Mouse (Mus musculus): Measurements from ENCODE around the gene 1110017D15Rik. TPM values are rescaled to one million over a fixed set of nuclear protein-coding genes. Genes with fewer than 3 reads are reported as not detected.

The 1110017D15Rik gene
- polyA plus RNA-seq, 1 experiment from 2014 or later, result 3.7 TPM

DNA sequence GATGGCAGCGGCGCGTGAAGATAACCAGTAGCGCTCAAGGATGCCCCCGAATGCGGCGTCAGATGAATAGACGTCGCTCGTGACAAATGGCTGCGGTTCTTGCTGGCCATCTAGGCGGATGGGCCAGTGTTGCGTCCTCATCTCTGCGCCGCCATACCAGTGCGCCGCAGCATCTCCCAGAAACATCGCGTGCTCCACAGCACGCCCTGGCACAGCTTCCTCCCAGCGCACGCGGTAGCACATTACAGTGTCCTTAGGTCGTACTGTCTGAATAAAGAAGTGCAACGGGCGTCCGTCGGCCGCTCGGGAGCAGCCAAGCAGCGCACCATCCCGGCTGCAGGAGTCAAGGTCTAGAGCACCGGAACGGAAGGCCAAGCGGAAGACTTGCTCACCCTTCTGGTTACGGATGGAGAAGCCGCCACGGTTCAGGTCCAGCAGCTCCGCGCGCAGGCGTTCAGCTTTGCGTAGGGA, 18.2 kb downstream of the 1110017D15Rik start:
- 4% methylated on average over 43 of the region's 43 CpGs for WGBS
- no peak for ATAC-seq (ENCODE audit: insufficient number of reproducible peaks, insufficient read depth, low FRiP score, low TSS enrichment)
- peak overlapping the region; percentile 31 for H3K4me3 ChIP-seq
- peaks cover 71% of the 10 kb centered on the region for H3K27me3 ChIP-seq
- peak overlapping the region; percentile 57 for H3K4me2 ChIP-seq (replicated peaks)
- peaks cover 34% of the 10 kb centered on the region for H3K4me1 ChIP-seq
- no peak overlapping the region for H3K27ac ChIP-seq
- no peak overlapping the region for H3K9ac ChIP-seq
- H3K9me3 ChIP-seq, result no peaks in the 10 kb centered on the region
- no peaks in the 10 kb centered on the region for H3K36me3 ChIP-seq

DNA sequence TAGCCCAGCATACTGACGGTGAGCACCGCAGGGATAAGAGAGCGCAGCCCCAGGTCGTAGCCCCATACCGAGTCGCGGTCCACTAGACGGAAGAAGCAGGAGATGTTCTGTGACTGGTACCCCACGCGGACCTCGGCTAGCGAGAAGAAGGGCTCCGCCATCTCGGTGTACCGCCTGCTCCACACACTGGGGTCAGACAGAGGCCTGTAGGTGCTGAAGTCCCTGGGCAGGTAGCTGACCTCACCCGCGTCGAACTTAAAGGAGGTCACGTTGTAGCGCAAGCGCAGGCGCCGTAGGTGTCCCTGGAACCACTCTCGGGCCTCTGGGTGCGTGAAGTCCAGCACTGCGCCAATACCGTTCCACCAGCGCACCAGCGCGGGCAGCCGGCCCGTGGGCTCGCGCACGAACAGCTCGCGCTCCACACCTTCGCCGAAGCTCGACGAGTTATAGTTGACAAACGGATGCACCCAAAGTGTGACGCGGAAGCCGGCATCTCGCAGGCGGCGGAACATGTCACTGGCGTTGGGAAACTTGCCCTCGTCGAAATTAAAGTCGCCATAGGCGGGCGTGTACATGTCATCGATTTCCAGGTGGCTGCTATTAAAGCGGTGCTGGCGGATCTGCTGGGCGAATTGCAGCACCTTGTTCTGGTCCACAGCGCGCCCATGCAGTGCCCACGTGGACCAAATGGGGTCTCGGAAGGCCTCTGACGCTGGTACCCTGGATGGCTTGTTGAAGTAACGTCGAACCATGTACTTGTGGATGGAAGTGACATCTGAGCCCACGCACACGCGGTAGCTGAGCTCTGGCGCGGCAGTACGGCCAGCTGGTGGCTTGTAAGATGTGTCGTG, 18.9 kb downstream of the 1110017D15Rik start:
- peak overlapping the region; percentile 31 for H3K4me3 ChIP-seq
- H3K9ac ChIP-seq, result no peak overlapping the region; the same call in 1 of the 2 replicates
- no peaks in the 10 kb centered on the region for H3K36me3 ChIP-seq
- H3K4me2 ChIP-seq (replicated peaks), result peak overlapping the region; percentile 57
- H3K9me3 ChIP-seq, result no peaks in the 10 kb centered on the region
- 5% methylated on average over 72 of the region's 72 CpGs for WGBS
- peaks cover 34% of the 10 kb centered on the region for H3K4me1 ChIP-seq
- no peak overlapping the region for H3K27ac ChIP-seq
- no peak for ATAC-seq (ENCODE audit: insufficient number of reproducible peaks, insufficient read depth, low FRiP score, low TSS enrichment)
- peaks cover 71% of the 10 kb centered on the region for H3K27me3 ChIP-seq

DNA sequence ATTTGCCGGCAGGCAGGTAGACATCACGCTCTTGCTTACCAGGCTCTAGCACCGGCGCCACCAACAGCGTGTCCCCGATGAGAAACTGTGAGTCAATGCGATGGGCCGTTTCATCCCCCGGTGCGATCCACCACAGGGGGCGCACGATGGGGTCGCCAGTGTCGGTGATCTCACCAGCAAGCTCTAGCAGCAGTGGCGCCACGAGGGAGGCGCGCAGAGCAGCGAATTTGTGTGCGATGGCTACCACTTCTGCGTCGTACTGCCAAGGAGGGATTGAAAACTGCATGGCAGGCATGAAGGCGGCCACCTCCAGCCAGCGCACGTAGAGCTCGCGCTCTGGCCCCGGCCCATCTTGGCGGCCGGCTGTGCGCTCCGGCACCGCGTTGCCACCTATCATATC, 19.6 kb downstream of the 1110017D15Rik start:
- ATAC-seq (ENCODE audit: insufficient number of reproducible peaks, insufficient read depth, low FRiP score, low TSS enrichment), result no peak
- Histone ChIP-seq H3K36me3 (no peaks in the 10 kb centered on the region), H3K4me1 (peaks cover 33% of the 10 kb centered on the region), H3K9ac (no peak overlapping the region; the same call in 1 of the 2 replicates), H3K9me3 (no peaks in the 10 kb centered on the region), H3K27me3 (peaks cover 71% of the 10 kb centered on the region), H3K4me3 (peak overlapping the region; percentile 31), H3K27ac (no peak overlapping the region), H3K4me2 (replicated peaks) (peak overlapping the region; percentile 57)
- WGBS, result 2% methylated on average over 34 of the region's 34 CpGs

DNA sequence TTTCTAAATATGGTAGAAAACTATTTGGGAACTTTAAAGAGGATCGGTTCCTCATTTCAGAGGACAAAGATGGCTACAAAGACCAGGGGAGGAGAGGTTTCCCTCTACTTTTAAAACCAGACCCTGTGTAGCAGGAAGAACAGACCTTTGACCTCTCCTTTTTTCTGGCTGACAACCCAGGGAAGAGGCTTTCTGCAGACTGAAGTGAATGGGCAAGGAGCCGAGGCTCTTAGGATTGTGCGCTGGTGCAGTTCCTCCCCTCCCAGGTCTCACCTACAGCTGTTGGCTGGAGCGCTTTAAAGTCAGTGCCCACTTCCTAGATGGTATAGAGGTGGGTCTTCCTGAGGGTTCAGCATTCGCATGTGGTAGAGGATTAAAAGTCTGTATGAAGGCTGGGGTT, 20.1 kb downstream of the 1110017D15Rik start:
- no peak overlapping the region for H3K27ac ChIP-seq
- ATAC-seq (ENCODE audit: insufficient number of reproducible peaks, insufficient read depth, low FRiP score, low TSS enrichment), result no peak
- no peak overlapping the region for H3K4me3 ChIP-seq
- peaks cover 69% of the 10 kb centered on the region for H3K27me3 ChIP-seq
- no peak overlapping the region for H3K4me2 ChIP-seq (replicated peaks)
- WGBS, result 41% methylated on average over 5 of the region's 5 CpGs
- H3K9ac ChIP-seq, result no peak overlapping the region
- peaks cover 27% of the 10 kb centered on the region for H3K4me1 ChIP-seq
- H3K9me3 ChIP-seq, result no peaks in the 10 kb centered on the region
- no peaks in the 10 kb centered on the region for H3K36me3 ChIP-seq

DNA sequence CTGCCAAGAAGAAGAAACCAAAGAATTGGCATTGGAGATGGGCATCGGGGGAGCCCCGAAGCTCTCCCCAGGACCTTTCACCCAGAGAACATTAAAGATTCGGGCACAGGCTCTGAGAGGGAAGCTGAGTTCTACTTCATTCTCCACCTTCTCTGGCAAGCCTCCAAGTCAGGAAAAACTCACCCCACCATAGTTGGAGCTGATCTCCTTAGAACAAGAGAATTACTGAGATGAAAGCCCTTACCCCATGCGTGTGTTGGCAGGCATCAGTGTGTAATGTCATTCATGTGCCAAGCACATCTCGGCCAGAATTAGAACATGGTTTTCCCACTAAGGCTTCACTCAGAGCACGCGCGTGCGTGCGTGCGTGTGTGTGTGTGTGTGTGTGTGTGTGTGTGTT, 21.3 kb downstream of the 1110017D15Rik start:
- WGBS, result 89% methylated on average over 11 of the region's 11 CpGs
- Histone ChIP-seq H3K9me3 (no peaks in the 10 kb centered on the region), H3K27ac (no peak overlapping the region), H3K4me3 (no peak overlapping the region), H3K27me3 (peaks cover 57% of the 10 kb centered on the region), H3K4me1 (peaks cover 22% of the 10 kb centered on the region), H3K36me3 (no peaks in the 10 kb centered on the region), H3K9ac (no peak overlapping the region), H3K4me2 (replicated peaks) (no peak overlapping the region)
- no peak for ATAC-seq (ENCODE audit: insufficient number of reproducible peaks, insufficient read depth, low FRiP score, low TSS enrichment)

DNA sequence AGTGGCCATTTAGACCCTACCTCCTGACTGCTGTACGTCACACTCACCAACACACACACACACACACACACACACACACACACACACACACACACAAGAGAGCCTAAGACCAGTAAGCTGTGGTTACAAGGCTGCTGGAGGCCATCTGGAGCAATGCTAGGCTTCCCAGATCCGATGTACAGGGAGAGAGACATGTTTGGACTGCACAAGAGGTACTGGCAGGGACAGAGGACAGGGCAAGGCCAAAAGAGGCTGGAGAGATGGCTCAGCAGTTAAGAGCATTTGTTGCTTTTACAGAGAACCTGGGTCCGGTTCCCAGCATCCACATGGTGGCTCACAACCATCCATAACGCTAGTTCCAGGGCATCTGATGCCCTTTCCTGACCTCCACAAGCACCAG, 22.1 kb downstream of the 1110017D15Rik start:
- Histone ChIP-seq H3K4me3 (no peak overlapping the region), H3K9ac (no peak overlapping the region), H3K4me2 (replicated peaks) (no peak overlapping the region), H3K36me3 (no peaks in the 10 kb centered on the region), H3K27ac (no peak overlapping the region), H3K27me3 (peaks cover 49% of the 10 kb centered on the region), H3K4me1 (peaks cover 22% of the 10 kb centered on the region), H3K9me3 (no peaks in the 10 kb centered on the region)
- WGBS, result 83% methylated on average over 4 of the region's 4 CpGs
- ATAC-seq (ENCODE audit: insufficient number of reproducible peaks, insufficient read depth, low FRiP score, low TSS enrichment), result no peak

DNA sequence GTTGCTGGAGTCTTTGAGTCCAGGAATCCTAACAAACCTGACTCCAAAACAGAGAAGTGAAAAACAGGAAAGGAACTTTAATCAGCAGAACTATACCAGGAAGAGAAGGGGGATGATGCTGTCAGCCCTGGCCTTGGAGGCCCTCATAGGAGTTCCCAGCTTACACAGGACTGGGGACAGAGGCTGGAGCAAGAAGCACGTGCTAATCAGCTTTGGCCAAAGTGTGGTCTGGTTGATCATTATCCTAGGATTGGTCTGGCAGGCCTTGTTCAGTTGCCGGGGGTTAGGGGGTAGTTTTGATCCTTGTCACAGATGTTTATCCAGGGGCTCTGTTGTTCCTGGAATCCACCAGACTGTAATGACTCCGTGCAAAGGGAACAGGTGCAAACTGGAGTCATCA, 22.8 kb downstream of the 1110017D15Rik start:
- 54% methylated on average over 3 of the region's 3 CpGs for whole genome bisulfite sequencing
- Histone ChIP-seq H3K4me2 (replicated peaks) (no peak overlapping the region), H3K27ac (no peak overlapping the region), H3K4me3 (no peak overlapping the region), H3K27me3 (peaks cover 42% of the 10 kb centered on the region), H3K4me1 (peaks cover 21% of the 10 kb centered on the region), H3K36me3 (no peaks in the 10 kb centered on the region), H3K9me3 (no peaks in the 10 kb centered on the region), H3K9ac (no peak overlapping the region)
- ATAC-seq (ENCODE audit: insufficient number of reproducible peaks, insufficient read depth, low FRiP score, low TSS enrichment), result no peak

DNA sequence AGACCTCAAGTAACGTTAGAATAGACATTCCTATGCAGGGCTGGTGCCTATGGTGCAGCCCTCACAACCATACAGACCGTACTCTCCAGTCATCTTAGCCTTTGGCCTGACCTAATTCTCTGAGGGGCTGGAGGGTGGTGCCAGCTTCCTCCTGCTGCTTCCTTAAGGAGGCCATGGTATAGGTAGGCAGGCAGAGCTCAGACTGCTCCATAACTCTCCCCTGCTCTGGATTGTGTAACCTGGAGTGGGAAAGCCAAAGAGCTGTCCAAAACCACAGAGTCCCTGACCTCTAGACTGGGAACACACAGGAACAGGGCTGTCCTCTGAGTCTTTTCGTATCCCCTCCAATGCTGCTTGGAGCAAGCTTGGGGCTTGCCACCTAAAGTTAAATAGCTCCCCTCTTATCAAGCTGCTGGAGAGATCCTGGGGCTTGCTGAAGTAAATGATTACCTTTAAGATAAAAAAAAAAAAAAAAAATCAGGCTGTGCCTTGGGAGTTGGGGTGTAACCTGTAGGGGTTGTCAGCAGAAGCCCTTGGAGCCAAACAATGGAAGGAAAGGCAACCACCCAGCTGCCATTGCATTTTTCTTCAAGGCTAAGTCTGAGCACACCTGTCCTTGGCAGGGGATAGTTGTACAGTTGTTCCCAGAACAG, 23.5 kb downstream of the 1110017D15Rik start:
- Histone ChIP-seq H3K9ac (no peak overlapping the region), H3K27ac (no peak overlapping the region), H3K4me3 (no peak overlapping the region), H3K36me3 (no peaks in the 10 kb centered on the region), H3K4me2 (replicated peaks) (no peak overlapping the region), H3K27me3 (peaks cover 34% of the 10 kb centered on the region), H3K9me3 (no peaks in the 10 kb centered on the region), H3K4me1 (peaks cover 14% of the 10 kb centered on the region)
- 79% methylated on average over 3 of the region's 3 CpGs for whole genome bisulfite sequencing
- no peak for ATAC-seq (ENCODE audit: insufficient number of reproducible peaks, insufficient read depth, low FRiP score, low TSS enrichment)

DNA sequence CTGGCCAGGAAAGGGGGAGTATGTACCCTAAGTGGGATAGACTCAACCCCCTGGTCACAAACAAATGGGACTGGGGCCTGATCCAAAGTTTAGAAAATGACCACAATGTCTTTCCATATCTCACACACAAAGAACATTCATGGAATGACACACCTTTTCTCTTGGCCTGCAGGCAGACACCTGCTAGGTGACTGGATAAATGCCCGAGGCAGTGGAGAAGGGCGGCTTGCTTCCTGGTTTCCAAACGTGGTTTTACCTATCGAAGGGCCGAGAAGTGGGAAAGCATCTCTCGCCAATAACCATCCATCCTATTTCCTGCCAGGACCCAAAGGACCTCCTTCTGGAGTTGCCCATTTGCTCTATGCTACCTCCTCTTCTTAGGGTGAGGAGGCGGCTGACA, 24.2 kb downstream of the 1110017D15Rik start:
- H3K27ac ChIP-seq, result no peak overlapping the region
- H3K36me3 ChIP-seq, result no peaks in the 10 kb centered on the region
- WGBS, result 76% methylated on average over 7 of the region's 7 CpGs
- H3K4me3 ChIP-seq, result no peak overlapping the region
- no peak for ATAC-seq (ENCODE audit: insufficient number of reproducible peaks, insufficient read depth, low FRiP score, low TSS enrichment)
- no peak overlapping the region for H3K4me2 ChIP-seq (replicated peaks)
- H3K9me3 ChIP-seq, result no peaks in the 10 kb centered on the region
- peaks cover 8% of the 10 kb centered on the region for H3K4me1 ChIP-seq
- no peak overlapping the region for H3K9ac ChIP-seq
- peaks cover 28% of the 10 kb centered on the region for H3K27me3 ChIP-seq

DNA sequence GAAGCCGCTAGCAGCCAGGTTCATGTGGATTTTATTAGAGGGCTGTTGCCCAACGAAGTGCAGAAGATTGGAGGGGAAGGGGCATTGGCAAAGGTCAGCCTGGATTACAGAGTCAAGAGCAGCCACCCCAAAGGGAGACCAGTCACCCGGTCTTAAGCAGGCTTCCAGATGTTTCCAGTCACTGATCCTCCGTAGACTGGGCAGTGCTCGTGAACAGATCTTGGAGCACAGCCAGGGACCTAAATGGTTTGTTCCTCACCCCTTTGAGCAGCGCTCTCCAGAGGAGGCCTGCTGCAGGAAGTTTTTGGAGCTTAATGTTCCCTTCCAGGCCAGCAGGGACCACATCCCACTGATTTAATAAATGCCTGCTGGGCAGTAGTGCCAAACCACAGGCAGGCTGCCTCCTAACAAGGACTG, 35.5 kb downstream of the 1110017D15Rik start:
- H3K9ac ChIP-seq, result no peak overlapping the region
- H3K4me2 ChIP-seq (replicated peaks), result no peak overlapping the region
- H3K4me1 ChIP-seq, result peaks cover 10% of the 10 kb centered on the region; the same call in 1 of the 2 replicates
- peaks cover 3% of the 10 kb centered on the region; the same call in 1 of the 2 replicates for H3K36me3 ChIP-seq
- H3K4me3 ChIP-seq, result no peak overlapping the region
- H3K9me3 ChIP-seq, result no peaks in the 10 kb centered on the region
- peak overlapping the region; percentile 54 for H3K27ac ChIP-seq
- H3K27me3 ChIP-seq, result 0 out of 2 replicates have a peak, but pooled peaks cover 3% of the 10 kb centered on the region
- WGBS, result 22% methylated on average over 6 of the region's 6 CpGs
- ATAC-seq (ENCODE audit: insufficient number of reproducible peaks, insufficient read depth, low FRiP score, low TSS enrichment), result peak; percentile 50; the same call in 1 of the 2 replicates

DNA sequence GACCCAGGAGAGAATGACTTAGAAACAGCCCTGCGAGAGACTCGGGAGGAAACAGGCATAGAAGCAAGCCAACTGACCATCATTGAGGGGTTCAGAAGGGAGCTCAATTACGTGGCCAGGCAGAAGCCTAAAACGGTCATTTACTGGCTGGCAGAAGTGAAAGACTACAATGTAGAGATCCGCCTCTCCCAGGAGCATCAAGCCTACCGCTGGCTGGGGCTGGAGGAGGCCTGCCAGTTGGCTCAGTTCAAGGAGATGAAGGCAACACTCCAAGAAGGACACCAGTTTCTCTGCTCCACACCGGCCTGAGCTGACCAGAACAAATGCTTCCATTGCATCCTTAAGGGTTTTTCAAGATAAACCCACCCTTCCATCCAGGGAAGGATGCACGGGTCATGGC, 36.9 kb downstream of the 1110017D15Rik start:
- Histone ChIP-seq H3K27me3 (0 out of 2 replicates have a peak, but pooled peaks cover 3% of the 10 kb centered on the region), H3K4me3 (no peak overlapping the region), H3K9me3 (no peaks in the 10 kb centered on the region), H3K36me3 (peaks cover 3% of the 10 kb centered on the region; the same call in 1 of the 2 replicates), H3K9ac (no peak overlapping the region), H3K4me1 (peaks cover 10% of the 10 kb centered on the region; the same call in 1 of the 2 replicates), H3K27ac (no peak overlapping the region), H3K4me2 (replicated peaks) (no peak overlapping the region)
- 86% methylated on average over 8 of the region's 8 CpGs for WGBS
- no peak for ATAC-seq (ENCODE audit: insufficient number of reproducible peaks, insufficient read depth, low FRiP score, low TSS enrichment)

Measured in embryonic facial prominence, embryonic 12.5 days (tissue).